Mouse (Mus musculus) embryonic facial prominence, embryonic 11.5 days (tissue): ENCODE data around the gene Capzb. TPM values are rescaled to one million over a fixed set of nuclear protein-coding genes. Genes with fewer than 3 reads are reported as not detected.

Experiments used
- ATAC-seq: fragments of 200-750 bp; cut with Nextera tagmentation; replicated peaks from 2 replicates; pipeline ENCODE4 v1.8.0; 2017; ENCODE audit warnings: low read depth; ENCODE audit not compliant: insufficient number of reproducible peaks, low FRiP score, low TSS enrichment
- DNase-seq: peaks from one replicate; pipeline ENCODE4 v3.0.0-alpha.2; 2015; ENCODE audit warnings: low spot score
- H3K27ac ChIP-seq: fragments of 300-500 bp; sonication (generic); replicated peaks from 2 replicates; pipeline ENCODE4 v1.5.1; 2014; ENCODE audit warnings: mild to moderate bottlenecking, low read depth, low read length, control low read depth
- H3K27me3 ChIP-seq: fragments of 300-500 bp; sonication (generic); 2 replicates; pipeline ENCODE4 v1.6.1; 2014; ENCODE audit warnings: mild to moderate bottlenecking, low read length, moderate library complexity, mixed read lengths; ENCODE audit not compliant: control insufficient read depth, insufficient read depth
- H3K36me3 ChIP-seq: fragments of 300-500 bp; sonication (generic); replicated peaks from 2 replicates; pipeline ENCODE4 v1.6.1; 2014; ENCODE audit warnings: low read depth, mild to moderate bottlenecking, low read length, moderate library complexity, mixed read lengths; ENCODE audit not compliant: control insufficient read depth, insufficient read depth
- H3K4me1 ChIP-seq: fragments of 300-500 bp; sonication (generic); 2 replicates; pipeline ENCODE4 v1.6.1; 2014; ENCODE audit warnings: low read length, mixed read lengths; ENCODE audit not compliant: control insufficient read depth, insufficient read depth
- H3K4me2 ChIP-seq: fragments of 300-500 bp; sonication (generic); 2 replicates; pipeline ENCODE4 v1.6.1; 2014; ENCODE audit warnings: low read depth, mild to moderate bottlenecking, control low read depth, low read length, moderate library complexity
- H3K4me3 ChIP-seq: fragments of 300-500 bp; sonication (generic); 2 replicates; pipeline ENCODE4 v1.5.1; 2014; ENCODE audit warnings: low read depth, low read length, control low read depth
- H3K9ac ChIP-seq: fragments of 300-500 bp; sonication (generic); replicated peaks from 2 replicates; pipeline ENCODE4 v1.6.1; 2014; ENCODE audit warnings: mild to moderate bottlenecking, control low read depth, low read length
- H3K9me3 ChIP-seq: fragments of 300-500 bp; sonication (generic); replicated peaks from 2 replicates; pipeline ENCODE4 v1.6.1; 2016; ENCODE audit warnings: mild to moderate bottlenecking, low read length, inconsistent platforms, mixed read lengths; ENCODE audit not compliant: control insufficient read depth
- WGBS: fragments of 180-500 bp; shearing (Covaris S2); extraction: QIAGEN DNeasy Blood & Tissue Kit; methylation state at CpG from one replicate; pipeline ENCODE4 v1.1.7; 2014; 5-methylcytosine and 5-hydroxymethylcytosine counted together
- polyA plus RNA-seq: library from polyadenylated mRNA; unstranded; fragments of >200 nt; fragmentation: Nextera tagmentation; extraction: Ambion mirVana; gene quantifications from 2 replicates; pipeline ENCODE4 v1.2.1, GENCODE M21; 2014

Gene Capzb
- polyA plus RNA-seq, 1 experiment from 2014 or later, result 314 TPM

GRCm38 (mm10) chr4:139258621-139259301, 66.1 kb downstream of the Capzb start:
- no peaks in the 10 kb centered on the region for H3K9me3 ChIP-seq
- no peak overlapping the region for H3K4me3 ChIP-seq
- 0 out of 2 replicates have a peak overlapping the region, but pooled peaks have one; percentile 23 for H3K9ac ChIP-seq
- H3K36me3 ChIP-seq, result peaks cover 3% of the 10 kb centered on the region; the same call in 1 of the 2 replicates
- no peaks in the 10 kb centered on the region for H3K27me3 ChIP-seq
- peaks cover 11% of the 10 kb centered on the region for H3K4me1 ChIP-seq
- WGBS, result 55% methylated on average over 6 of the region's 6 CpGs
- DNase-seq, result no peak
- ATAC-seq, result peak; percentile 71
- H3K4me2 ChIP-seq, result no peak overlapping the region; the same call in 1 of the 2 replicates
- peak overlapping the region; percentile 96 for H3K27ac ChIP-seq

- Histone ChIP-seq H3K27ac (peak overlapping the region; percentile 96), H3K36me3 (peaks cover 6% of the 10 kb centered on the region; the same call in 1 of the 2 replicates), H3K9ac (peak overlapping the region; percentile 23), H3K9me3 (no peaks in the 10 kb centered on the region), H3K4me3 (no peak overlapping the region), H3K4me2 (no peak overlapping the region), H3K4me1 (peaks cover 11% of the 10 kb centered on the region), H3K27me3 (no peaks in the 10 kb centered on the region)
- WGBS, result 39% methylated on average over 11 of the region's 11 CpGs
- ATAC-seq, result peak; percentile 39; the same call in 1 of the 2 replicates
- peak; percentile 89 for DNase-seq
Measured at GRCm38 (mm10) chr4:139259302-139259871, 66.7 kb downstream of the Capzb start.

- H3K4me3 ChIP-seq, result no peak overlapping the region
- no peak overlapping the region for H3K27ac ChIP-seq
- peaks cover 8% of the 10 kb centered on the region; the same call in 1 of the 2 replicates for H3K36me3 ChIP-seq
- H3K4me2 ChIP-seq, result no peak overlapping the region
- ATAC-seq (no peak), DNase-seq (no peak)
- H3K27me3 ChIP-seq, result no peaks in the 10 kb centered on the region
- H3K9ac ChIP-seq, result no peak overlapping the region
- peaks cover 13% of the 10 kb centered on the region for H3K4me1 ChIP-seq
- 92% methylated on average over 6 of the region's 6 CpGs for WGBS
- no peaks in the 10 kb centered on the region for H3K9me3 ChIP-seq
Measured at GRCm38 (mm10) chr4:139262981-139263380, 70.3 kb downstream of the Capzb start.

- Histone ChIP-seq H3K27me3 (no peaks in the 10 kb centered on the region), H3K36me3 (peaks cover 8% of the 10 kb centered on the region; the same call in 1 of the 2 replicates), H3K9me3 (no peaks in the 10 kb centered on the region), H3K27ac (peak overlapping the region; percentile 83), H3K4me3 (no peak overlapping the region), H3K4me2 (no peak overlapping the region), H3K9ac (0 out of 2 replicates have a peak overlapping the region, but pooled peaks have one; percentile 25), H3K4me1 (peaks cover 4% of the 10 kb centered on the region)
- no peak for DNase-seq
- WGBS, result 76% methylated on average over 13 of the region's 13 CpGs
- ATAC-seq, result peak; percentile 12; the same call in 1 of the 2 replicates
Measured at GRCm38 (mm10) chr4:139265783-139266499, 73.2 kb downstream of the Capzb start.

- DNase-seq, result peak; percentile 75
- ATAC-seq, result peak; percentile 56; the same call in 1 of the 2 replicates
- no peak overlapping the region for H3K4me2 ChIP-seq
- H3K4me3 ChIP-seq, result no peak overlapping the region
- H3K4me1 ChIP-seq, result peaks cover 4% of the 10 kb centered on the region
- H3K9me3 ChIP-seq, result no peaks in the 10 kb centered on the region
- no peaks in the 10 kb centered on the region for H3K27me3 ChIP-seq
- 43% methylated on average over 7 of the region's 7 CpGs for WGBS
- peak overlapping the region; percentile 83 for H3K27ac ChIP-seq
- 0 out of 2 replicates have a peak overlapping the region, but pooled peaks have one; percentile 14 for H3K9ac ChIP-seq
- H3K36me3 ChIP-seq, result peaks cover 5% of the 10 kb centered on the region; the same call in 1 of the 2 replicates
Measured at GRCm38 (mm10) chr4:139266500-139266865, 73.8 kb downstream of the Capzb start.

GRCm38 (mm10) chr4:139267335-139267734, 74.6 kb downstream of the Capzb start:
- DNase-seq (peak; percentile 90), ATAC-seq (peak; percentile 75)
- Histone ChIP-seq H3K9ac (no peak overlapping the region), H3K27me3 (no peaks in the 10 kb centered on the region), H3K27ac (peak overlapping the region; percentile 83), H3K4me3 (no peak overlapping the region), H3K4me1 (peaks cover 2% of the 10 kb centered on the region), H3K9me3 (no peaks in the 10 kb centered on the region), H3K4me2 (no peak overlapping the region), H3K36me3 (peaks cover 5% of the 10 kb centered on the region; the same call in 1 of the 2 replicates)
- WGBS, result 36% methylated on average over 3 of the region's 3 CpGs

- ATAC-seq (no peak), DNase-seq (no peak)
- WGBS, result 71% methylated on average over 1 of the region's 1 CpGs
Measured at GRCm38 (mm10) chr4:139268242-139268641, 75.5 kb downstream of the Capzb start.

More at GRCm38 (mm10) chr4:139268242-139268641, 75.5 kb downstream of the Capzb start:
- no peak overlapping the region for H3K4me2 ChIP-seq
- H3K4me3 ChIP-seq, result no peak overlapping the region
- H3K36me3 ChIP-seq, result peaks cover 5% of the 10 kb centered on the region; the same call in 1 of the 2 replicates
- peak overlapping the region; percentile 71 for H3K27ac ChIP-seq
- peaks cover 2% of the 10 kb centered on the region for H3K4me1 ChIP-seq
- H3K9me3 ChIP-seq, result no peaks in the 10 kb centered on the region
- H3K27me3 ChIP-seq, result no peaks in the 10 kb centered on the region
- no peak overlapping the region for H3K9ac ChIP-seq
